Mouse (Mus musculus): Measurements from ENCODE around the gene Fbxw21.

Gene Fbxw21

GRCm38 (mm10) chr9:109091802-109092201, 70.0 kb downstream of the Fbxw21 start:
- no peak for DNase-seq (ENCODE audit: extremely low spot score, low read depth, low spot score)

GRCm38 (mm10) chr9:109090446-109090845, 71.4 kb downstream of the Fbxw21 start:
- no peak for DNase-seq (ENCODE audit: extremely low spot score, low read depth, low spot score)
